Mouse (Mus musculus) midbrain, embryonic 10.5 days (tissue): ENCODE results near the gene Zscan4-ps3. TPM values are rescaled to one million over a fixed set of nuclear protein-coding genes. Genes with fewer than 3 reads are reported as not detected.
"Not testable (repeated sequence)": the region's sequence is repeated elsewhere in the genome, so short reads cannot be mapped to it uniquely, and the experiment has no call there.

Experiments
- DNase-seq: peaks from one replicate; pipeline ENCODE4 v3.0.0-alpha.2; 2017; ENCODE audit warnings: low spot score
- H3K27ac ChIP-seq: fragments of 300-500 bp; sonication (generic); replicated peaks from 2 replicates; pipeline ENCODE4 v1.5.1; 2016; ENCODE audit warnings: mild to moderate bottlenecking
- H3K27me3 ChIP-seq: fragments of 300-500 bp; sonication (generic); 2 replicates; pipeline ENCODE4 v1.6.1; 2016; ENCODE audit warnings: low read depth, mild to moderate bottlenecking; ENCODE audit not compliant: poor library complexity, severe bottlenecking
- H3K36me3 ChIP-seq: fragments of 300-500 bp; sonication (generic); 2 replicates; pipeline ENCODE4 v1.6.1; 2016; ENCODE audit warnings: mild to moderate bottlenecking, moderate library complexity
- H3K4me1 ChIP-seq: fragments of 300-500 bp; sonication (generic); 2 replicates; pipeline ENCODE4 v1.6.1; 2016
- H3K4me3 ChIP-seq: fragments of 300-500 bp; sonication (generic); 2 replicates; pipeline ENCODE4 v1.5.1; 2016; ENCODE audit warnings: mild to moderate bottlenecking, moderate library complexity
- H3K9me3 ChIP-seq: fragments of 300-500 bp; sonication (generic); replicated peaks from 2 replicates; pipeline ENCODE4 v1.6.1; 2016; ENCODE audit warnings: mild to moderate bottlenecking
- WGBS: fragments of 180-500 bp; shearing (Covaris S2); methylation state at CpG from one replicate; pipeline ENCODE4 v1.1.7; 2016; 5-methylcytosine and 5-hydroxymethylcytosine counted together
- polyA plus RNA-seq: library from polyadenylated mRNA; unstranded; fragments of >200 nt; fragmentation: Nextera tagmentation; extraction: Ambion mirVana; gene quantifications from 2 replicates; pipeline ENCODE4 v1.2.1, GENCODE M21; 2016

Gene Zscan4-ps3
- polyA plus RNA-seq: not detected in 2 replicates

- H3K9me3 ChIP-seq, H3K36me3 ChIP-seq, H3K4me3 ChIP-seq, H3K27me3 ChIP-seq, H3K27ac ChIP-seq, DNase-seq, H3K4me1 ChIP-seq: not testable (repeated sequence)
- 78% methylated on average over 2 of the region's 2 CpGs for WGBS
Observed at GRCm38 (mm10) chr7:11609008-11609407, at the start of gene Zscan4-ps3. Zscan4-ps3 (plus strand) TSS chr7:11609308.

- peaks cover 14% of the 10 kb centered on the region; the same call in 1 of the 2 replicates for H3K9me3 ChIP-seq
- not testable (repeated sequence) for H3K4me1 ChIP-seq, H3K27me3 ChIP-seq, H3K36me3 ChIP-seq, H3K4me3 ChIP-seq, H3K27ac ChIP-seq
- WGBS: 13% methylated on average over 8 of the region's 8 CpGs
- peak; percentile 14 for DNase-seq
Observed at GRCm38 (mm10) chr7:11617082-11617481, 8.0 kb downstream of the Zscan4-ps3 start.

Other genes starting within 250 kb of the Zscan4-ps3 start
- not detected in 2 replicates for gene Zscan4f, start 211.4 kb upstream of the Zscan4-ps3 start, polyA plus RNA-seq
- not detected in 2 replicates for gene Zscan4-ps2, start 95.0 kb upstream of the Zscan4-ps3 start, polyA plus RNA-seq
- gene Vmn1r72, start 70.8 kb downstream of the Zscan4-ps3 start, polyA plus RNA-seq: not detected in 2 replicates
- gene Vmn1r73, start 121.0 kb downstream of the Zscan4-ps3 start, polyA plus RNA-seq: not detected in 2 replicates
- gene Vmn1r74, start 224.7 kb downstream of the Zscan4-ps3 start, polyA plus RNA-seq: not detected in 2 replicates